Mouse (Mus musculus) ES-E14 (cell line): ENCODE measurements at regions not wholly inside any gene's neighbourhood (a gene's known extent, or its start where the extent isn't known, plus 50 kb on each side); places are given as distances from the start of the nearest gene placed in this dataset.

Source experiments
- MAFK ChIP-seq: IDR thresholded peaks from 2 replicates; pipeline ENCODE4 v1.6.1; 2014; ENCODE audit warnings: mild to moderate bottlenecking, low read depth, low read length, inconsistent platforms; ENCODE audit not compliant: insufficient read depth
- ZC3H11A ChIP-seq: IDR thresholded peaks from 2 replicates; pipeline ENCODE4 v1.6.1; 2012; ENCODE audit warnings: low read depth, mild to moderate bottlenecking, inconsistent platforms, low read length, borderline replicate concordance
- ZNF384 ChIP-seq: IDR thresholded peaks from 2 replicates; pipeline ENCODE4 v1.6.1; 2012; ENCODE audit warnings: low read depth, low read length, inconsistent platforms

- no peak for TF ChIP-seq ZC3H11A
- no peak for TF ChIP-seq ZNF384
- TF ChIP-seq MAFK = no peak
These were observed 398.6 kb upstream of the Gm10295 start for GRCm38 (mm10) chr7:71749886-71750285.
